Mouse (Mus musculus) erythroblast, embryonic 14.5 days (primary cell): ENCODE measurements around the gene Ppih. TPM values are rescaled to one million over a fixed set of nuclear protein-coding genes. Genes with fewer than 3 reads are reported as not detected.

Experiments
- H3K27me3 ChIP-seq: 2 replicates; pipeline ENCODE4 v1.6.1; 2012; ENCODE audit warnings: inconsistent platforms; ENCODE audit not compliant: control insufficient read depth
- H3K36me3 ChIP-seq: 2 replicates; pipeline ENCODE4 v1.6.1; 2012; ENCODE audit warnings: mild to moderate bottlenecking, inconsistent platforms; ENCODE audit not compliant: control insufficient read depth
- H3K4me1 ChIP-seq: 2 replicates; pipeline ENCODE4 v1.6.1; 2012; ENCODE audit warnings: inconsistent platforms; ENCODE audit not compliant: control insufficient read depth
- H3K4me3 ChIP-seq: replicated peaks from 2 replicates; pipeline ENCODE3; 2012; ENCODE audit warnings: moderate library complexity, mild to moderate bottlenecking, inconsistent platforms
- H3K9me3 ChIP-seq: 2 replicates; pipeline ENCODE4 v1.6.1; 2012; ENCODE audit warnings: low read length, inconsistent platforms, mixed read lengths; ENCODE audit not compliant: control insufficient read depth
- GATA1 ChIP-seq: IDR thresholded peaks from 2 replicates; pipeline ENCODE4 v1.6.1; 2012; ENCODE audit warnings: low read length, inconsistent platforms, mixed read lengths
- TAL1 ChIP-seq: IDR thresholded peaks from 3 replicates; pipeline ENCODE4 v1.6.1; 2012; ENCODE audit warnings: low read length, inconsistent platforms, mixed read lengths
- polyA plus RNA-seq: library from polyadenylated mRNA; stranded (reverse); fragments of >175 nt; gene quantifications from 2 replicates; pipeline ENCODE4 v1.2.3, GENCODE M21; 2012

Gene Ppih
- polyA plus RNA-seq, 1 experiment = 0.39 TPM

DNA sequence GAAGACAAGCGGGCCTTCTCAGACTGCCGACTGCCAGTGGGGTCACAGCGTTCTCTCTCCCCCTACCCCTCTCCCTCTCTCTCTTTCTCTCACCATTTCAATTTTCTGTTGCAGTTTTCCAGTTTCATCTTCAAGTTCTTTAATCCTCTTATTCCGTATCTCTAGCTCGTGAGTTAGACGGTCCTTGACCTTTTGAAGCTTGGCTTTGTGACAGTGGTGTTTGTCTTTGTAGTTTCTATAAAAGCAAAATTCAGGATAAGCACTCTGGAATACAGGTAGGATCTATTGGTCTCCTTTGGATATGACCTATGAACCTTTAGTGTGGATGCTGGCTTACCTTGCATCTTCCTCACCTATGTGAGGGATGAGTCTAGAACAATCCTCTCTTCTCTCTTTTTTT, 13.1 kb upstream of the Ppih start:
- Histone ChIP-seq H3K27me3 (peaks cover 2% of the 10 kb centered on the region), H3K4me1 (no peaks in the 10 kb centered on the region), H3K4me3 (no peak overlapping the region), H3K9me3 (no peaks in the 10 kb centered on the region), H3K36me3 (no peaks in the 10 kb centered on the region)
- TF ChIP-seq TAL1 (no peak), GATA1 (no peak)

DNA sequence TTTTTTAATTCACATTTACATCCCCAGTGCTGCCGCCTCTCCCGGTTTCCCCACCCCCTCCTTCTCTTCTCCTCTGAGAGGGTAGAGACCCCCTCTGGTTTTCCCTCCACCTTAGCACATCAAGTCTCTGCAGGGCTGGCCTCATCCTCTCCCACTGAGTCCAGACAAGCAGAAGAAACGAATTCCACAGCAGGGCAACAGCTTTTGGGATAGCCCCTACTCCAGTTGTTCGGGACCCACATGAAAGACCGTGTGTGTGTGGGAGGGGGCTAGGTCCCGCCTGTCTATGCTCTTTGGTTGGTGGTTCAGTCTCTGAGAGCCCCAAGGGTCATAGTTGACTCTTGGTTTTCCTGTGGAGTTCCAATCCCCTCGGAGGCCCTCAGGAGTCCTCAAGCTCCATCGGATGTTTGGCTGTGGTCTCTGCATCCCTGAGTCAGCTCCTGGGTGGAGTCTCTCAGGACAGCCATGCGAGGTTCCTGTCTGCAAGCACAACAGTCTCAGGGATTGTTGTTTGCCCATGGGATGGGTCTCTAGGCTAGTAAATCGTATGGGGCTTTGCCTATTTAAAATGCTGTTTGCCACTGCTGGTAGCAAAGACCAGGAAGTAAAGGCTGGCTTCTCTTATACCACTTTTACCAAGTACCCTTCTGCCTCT, 677 bp upstream of the Ppih start:
- Histone ChIP-seq H3K27me3 (peaks cover 16% of the 10 kb centered on the region), H3K36me3 (peaks cover 32% of the 10 kb centered on the region), H3K4me1 (peaks cover 24% of the 10 kb centered on the region), H3K9me3 (no peaks in the 10 kb centered on the region), H3K4me3 (peak overlapping the region; percentile 91)
- no peak for TF ChIP-seq GATA1
- no peak for TF ChIP-seq TAL1

DNA sequence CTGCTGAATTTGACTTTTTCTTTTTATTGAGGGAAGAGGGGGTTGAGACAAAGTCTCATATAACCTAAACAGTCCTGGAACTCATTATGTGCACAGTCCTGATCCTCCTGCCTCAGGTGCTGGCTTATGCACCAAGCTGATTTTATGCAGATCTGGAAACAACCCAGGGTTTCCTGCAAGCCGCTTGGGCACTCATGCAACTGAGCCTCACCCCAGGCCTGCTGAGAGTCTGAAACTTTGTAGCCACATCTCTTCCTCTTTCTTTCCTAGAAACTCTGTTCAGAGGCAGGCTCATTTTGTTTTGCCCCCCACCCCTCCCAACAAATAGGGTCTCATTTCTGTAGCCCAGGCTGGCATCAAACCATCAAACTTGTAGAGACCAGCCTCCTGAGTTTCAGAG, 6.6 kb downstream of the Ppih start:
- peaks cover 88% of the 10 kb centered on the region for H3K36me3 ChIP-seq
- no peaks in the 10 kb centered on the region for H3K27me3 ChIP-seq
- peaks cover 2% of the 10 kb centered on the region for H3K4me1 ChIP-seq
- no peak for TF ChIP-seq TAL1
- H3K4me3 ChIP-seq = no peak overlapping the region
- H3K9me3 ChIP-seq = no peaks in the 10 kb centered on the region

DNA sequence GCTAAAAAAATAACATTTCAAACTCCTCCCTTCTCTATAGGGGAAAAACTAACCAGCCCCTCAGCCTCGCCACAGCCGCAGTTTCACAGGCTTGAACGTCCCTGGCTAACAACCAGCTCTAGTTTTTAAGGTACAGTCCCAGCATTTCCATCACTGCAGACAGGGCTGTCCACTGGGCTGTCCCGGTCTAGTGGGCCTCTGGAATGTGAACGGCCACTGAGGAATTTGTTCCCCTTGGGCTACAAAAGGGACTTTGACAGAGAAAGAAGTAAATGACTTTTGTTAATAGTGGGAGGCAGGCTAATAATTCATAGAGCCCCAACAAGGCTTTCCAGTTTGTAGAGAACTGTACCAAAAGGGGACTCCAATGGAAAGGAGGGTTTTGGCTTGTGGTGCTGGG, 14.9 kb downstream of the Ppih start:
- H3K4me1 ChIP-seq = no peaks in the 10 kb centered on the region
- no peaks in the 10 kb centered on the region for H3K27me3 ChIP-seq
- H3K36me3 ChIP-seq = peaks cover 50% of the 10 kb centered on the region
- no peaks in the 10 kb centered on the region for H3K9me3 ChIP-seq
- H3K4me3 ChIP-seq = no peak overlapping the region
- TF ChIP-seq GATA1 (no peak), TAL1 (no peak)

DNA sequence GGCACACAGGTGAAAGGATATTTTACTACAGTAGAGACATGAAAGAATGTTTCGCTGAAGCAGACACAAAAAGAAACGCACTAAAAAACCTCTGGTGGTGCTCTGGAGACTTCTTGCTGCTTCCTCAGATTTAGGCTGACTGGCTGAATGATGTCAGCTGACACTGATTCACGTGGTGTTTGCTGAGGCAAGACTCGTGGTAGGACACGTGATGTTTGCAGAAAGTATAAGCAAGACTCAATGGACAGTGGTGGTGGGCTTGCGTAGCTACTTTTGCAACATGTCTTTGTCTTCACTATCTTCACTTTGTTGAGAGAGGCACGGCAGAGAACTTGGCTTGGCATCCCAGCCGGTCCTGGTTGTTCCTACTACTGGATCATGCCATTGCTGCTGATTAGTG, 17.1 kb downstream of the Ppih start:
- H3K4me3 ChIP-seq = no peak overlapping the region
- no peaks in the 10 kb centered on the region for H3K27me3 ChIP-seq
- H3K4me1 ChIP-seq = no peaks in the 10 kb centered on the region
- TF ChIP-seq GATA1 (no peak), TAL1 (no peak)
- H3K9me3 ChIP-seq = no peaks in the 10 kb centered on the region
- H3K36me3 ChIP-seq = peaks cover 34% of the 10 kb centered on the region

DNA sequence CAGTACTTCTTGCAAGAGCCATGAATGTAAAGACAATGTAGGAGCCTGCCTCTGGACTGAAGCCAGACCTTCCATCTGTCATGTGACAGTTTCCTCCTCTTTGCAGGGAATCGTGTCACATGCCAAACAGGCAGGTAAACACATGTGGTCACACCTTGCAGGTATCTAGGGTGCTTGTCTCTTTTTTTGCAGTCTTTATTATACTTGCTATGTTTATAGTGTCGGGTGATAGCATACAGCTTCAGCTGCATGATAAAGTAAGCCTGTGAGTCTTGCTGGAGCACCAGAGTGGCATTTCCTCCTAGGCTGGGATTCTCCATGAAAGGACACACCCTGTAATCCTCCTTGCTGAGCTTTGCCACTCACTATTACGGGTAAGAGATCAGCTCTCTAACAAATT, 18.6 kb downstream of the Ppih start:
- Histone ChIP-seq H3K9me3 (no peaks in the 10 kb centered on the region), H3K36me3 (peaks cover 19% of the 10 kb centered on the region), H3K4me1 (no peaks in the 10 kb centered on the region), H3K27me3 (no peaks in the 10 kb centered on the region), H3K4me3 (no peak overlapping the region)
- TF ChIP-seq TAL1 (no peak), GATA1 (no peak)

DNA sequence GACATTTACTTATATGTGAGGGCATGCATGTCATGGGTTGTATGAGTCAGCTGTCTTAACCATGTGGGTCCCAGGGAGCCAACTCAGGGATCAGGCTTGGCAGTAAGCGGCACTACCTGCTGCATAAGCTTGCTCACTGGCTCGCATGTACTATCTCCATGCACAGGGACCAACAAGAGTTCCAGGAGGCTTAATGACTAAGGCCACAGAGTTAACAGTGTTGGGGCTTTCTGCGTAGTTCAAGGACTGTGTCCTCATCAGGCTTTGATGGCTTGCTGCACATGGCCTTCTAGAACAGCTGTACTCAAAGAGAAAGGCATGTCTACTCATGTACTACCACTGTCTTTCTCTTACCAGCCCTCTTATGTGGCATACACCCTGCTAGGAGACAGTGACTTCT, 19.6 kb downstream of the Ppih start:
- Histone ChIP-seq H3K9me3 (no peaks in the 10 kb centered on the region), H3K4me3 (no peak overlapping the region), H3K27me3 (no peaks in the 10 kb centered on the region), H3K36me3 (peaks cover 16% of the 10 kb centered on the region), H3K4me1 (peaks cover 2% of the 10 kb centered on the region)
- TF ChIP-seq TAL1 (no peak), GATA1 (no peak)

DNA sequence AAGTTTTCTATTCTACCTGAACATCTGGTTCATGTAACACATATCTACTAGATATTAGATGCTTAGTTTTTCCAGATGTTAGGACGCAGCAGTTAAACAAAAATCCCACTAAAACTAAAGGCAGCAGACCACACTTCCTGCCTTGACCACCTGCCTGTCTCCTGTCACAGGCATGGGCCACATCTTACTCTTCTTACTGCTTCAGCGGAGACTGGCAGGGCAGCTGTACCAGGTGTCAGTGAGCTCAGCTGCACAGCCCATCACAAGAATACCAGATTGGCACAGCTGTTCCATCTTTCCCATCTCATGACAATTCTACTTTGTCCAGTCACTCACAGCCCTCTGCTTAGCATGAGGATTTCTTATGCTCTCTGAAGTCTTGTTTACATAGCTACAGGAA, 23.0 kb downstream of the Ppih start:
- no peak overlapping the region for H3K4me3 ChIP-seq
- peaks cover 6% of the 10 kb centered on the region; the same call in 1 of the 2 replicates for H3K36me3 ChIP-seq
- H3K9me3 ChIP-seq = no peaks in the 10 kb centered on the region
- TF ChIP-seq TAL1 = no peak
- TF ChIP-seq GATA1 = no peak
- no peaks in the 10 kb centered on the region for H3K27me3 ChIP-seq
- peaks cover 27% of the 10 kb centered on the region for H3K4me1 ChIP-seq

DNA sequence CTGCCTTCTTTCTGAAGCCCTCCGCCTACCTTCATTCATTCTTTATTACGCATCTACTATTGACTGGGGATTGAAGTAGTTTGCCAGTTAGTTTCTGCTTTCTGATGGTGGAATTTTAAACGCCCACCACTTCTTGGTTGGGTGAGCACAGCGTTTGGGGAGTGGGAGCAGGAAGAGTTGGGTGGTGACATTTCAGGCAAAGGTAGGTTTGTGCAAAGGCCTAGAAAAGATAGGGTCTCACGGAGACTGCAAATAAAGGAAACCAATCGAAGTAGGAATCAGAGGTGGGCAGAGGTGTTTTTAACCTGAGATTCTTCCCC, 25.3 kb downstream of the Ppih start:
- TF ChIP-seq TAL1 (no peak), GATA1 (no peak)
- peaks cover 21% of the 10 kb centered on the region for H3K36me3 ChIP-seq
- H3K4me3 ChIP-seq = peak overlapping the region; percentile 85
- peaks cover 44% of the 10 kb centered on the region for H3K4me1 ChIP-seq
- H3K9me3 ChIP-seq = no peaks in the 10 kb centered on the region
- H3K27me3 ChIP-seq = no peaks in the 10 kb centered on the region
